Mouse (Mus musculus) ES-E14 (cell line): ENCODE measurements around the gene Srms. TPM values are rescaled to one million over a fixed set of nuclear protein-coding genes. Genes with fewer than 3 reads are reported as not detected.

ENCODE experiments used
- DNase-seq: peaks from one replicate; pipeline ENCODE4 v3.0.0-alpha.2; 2013; ENCODE audit warnings: low read depth, low spot score
- H3K27ac ChIP-seq: 2 replicates; pipeline ENCODE4 v1.5.1; 2012; ENCODE audit warnings: low read depth, mild to moderate bottlenecking, low read length, moderate library complexity, mixed read lengths; ENCODE audit not compliant: poor library complexity, insufficient read depth, severe bottlenecking
- H3K36me3 ChIP-seq: 2 replicates; pipeline ENCODE4 v1.6.1; 2012; ENCODE audit warnings: mild to moderate bottlenecking, low read length, moderate library complexity, mixed read lengths; ENCODE audit not compliant: control insufficient read depth, poor library complexity, insufficient read depth, severe bottlenecking
- H3K4me1 ChIP-seq, 2 experiments: fragments of 150-350 bp in 1 of 2; sonication (generic) in 1 of 2; 2 replicates each; pipeline ENCODE4 v1.6.1; 2012; ENCODE audit warnings: low read length in 2 of 2, mild to moderate bottlenecking in 1 of 2, mixed read lengths in 1 of 2; ENCODE audit not compliant: control insufficient read depth in 2 of 2, insufficient read depth in 2 of 2, poor library complexity in 1 of 2
- H3K4me3 ChIP-seq, 2 experiments: fragments of 150-350 bp in 1 of 2; sonication (generic) in 1 of 2; 2 replicates each; pipeline ENCODE4 v1.5.1; 2012; ENCODE audit warnings: low read length in 2 of 2, low read depth in 1 of 2, mild to moderate bottlenecking in 1 of 2, mixed read lengths in 1 of 2; ENCODE audit not compliant: insufficient read depth in 1 of 2, poor library complexity in 1 of 2, severe bottlenecking in 1 of 2
- H3K9ac ChIP-seq: 2 replicates; pipeline ENCODE4 v1.6.1; 2012; ENCODE audit warnings: low read depth, mild to moderate bottlenecking, low read length, mixed read lengths; ENCODE audit not compliant: poor library complexity, insufficient read depth, severe bottlenecking
- H3K9me3 ChIP-seq: fragments of 150-350 bp; sonication (generic); 2 replicates; pipeline ENCODE4 v1.6.1; 2012; ENCODE audit warnings: low read depth, mild to moderate bottlenecking, low read length; ENCODE audit not compliant: control insufficient read depth, insufficient read depth
- CHD2 ChIP-seq: IDR thresholded peaks from 2 replicates; pipeline ENCODE4 v1.6.1; 2014; ENCODE audit warnings: mild to moderate bottlenecking, low read depth, low read length, inconsistent platforms
- HCFC1 ChIP-seq: IDR thresholded peaks from 2 replicates; pipeline ENCODE4 v1.6.1; 2012; ENCODE audit warnings: low read length, inconsistent platforms, borderline replicate concordance; ENCODE audit not compliant: insufficient read depth
- MAFK ChIP-seq: IDR thresholded peaks from 2 replicates; pipeline ENCODE4 v1.6.1; 2014; ENCODE audit warnings: mild to moderate bottlenecking, low read depth, low read length, inconsistent platforms; ENCODE audit not compliant: insufficient read depth
- ZC3H11A ChIP-seq: IDR thresholded peaks from 2 replicates; pipeline ENCODE4 v1.6.1; 2012; ENCODE audit warnings: low read depth, mild to moderate bottlenecking, inconsistent platforms, low read length, borderline replicate concordance
- ZNF384 ChIP-seq: IDR thresholded peaks from 2 replicates; pipeline ENCODE4 v1.6.1; 2012; ENCODE audit warnings: low read depth, low read length, inconsistent platforms
- in situ Hi-C, 2 experiments: fragments of 600-800 bp; cut with MboI; formaldehyde crosslinking; loops; one replicate each; pipeline ENCODE4 v1.15.1; 2025; ENCODE audit warnings: low sequenced_read_pairs in 2 of 2, inconsistent platforms in 1 of 2; ENCODE audit not compliant: unreplicated experiment in 2 of 2
- total RNA-seq: library from RNA; depleted of rRNA; stranded (reverse); fragments of 300-350 nt; gene quantifications from 2 replicates; pipeline ENCODE4 v1.2.3, GENCODE M21; 2012

Gene Srms
- total RNA-seq, 1 experiment = 0.67 TPM

DNA sequence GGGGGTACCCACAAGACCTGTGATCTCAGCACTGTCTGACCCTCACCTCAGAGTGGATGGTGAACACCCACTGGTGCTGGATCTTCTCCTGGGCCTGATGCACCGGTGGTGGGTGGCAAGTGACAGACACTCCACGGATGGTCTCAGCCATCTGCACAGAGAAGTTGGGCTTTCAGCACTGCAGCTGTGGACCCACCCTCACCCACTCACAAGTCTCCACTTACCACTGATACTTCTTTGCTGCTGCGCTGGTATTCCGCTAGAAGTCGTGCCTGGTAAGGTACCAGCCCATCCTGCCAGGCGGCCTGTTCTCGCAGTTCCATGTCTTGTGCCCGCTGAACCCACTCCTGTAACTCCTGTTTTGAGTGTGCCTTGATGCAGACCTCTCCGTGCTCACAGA is 26.3 kb upstream of the Srms start:
- Histone ChIP-seq H3K9me3 (no peaks in the 10 kb centered on the region), H3K4me3 (no peak overlapping the region), H3K4me1 (peaks cover 2 to 10% of the 10 kb centered on the region in 2 experiments), H3K27ac (no peak overlapping the region), H3K9ac (no peak overlapping the region), H3K36me3 (no peaks in the 10 kb centered on the region)
- in situ Hi-C loops = no loop called here
- no peak for DNase-seq
- TF ChIP-seq CHD2 (no peak), HCFC1 (no peak), ZNF384 (no peak), MAFK (no peak), ZC3H11A (no peak)

DNA sequence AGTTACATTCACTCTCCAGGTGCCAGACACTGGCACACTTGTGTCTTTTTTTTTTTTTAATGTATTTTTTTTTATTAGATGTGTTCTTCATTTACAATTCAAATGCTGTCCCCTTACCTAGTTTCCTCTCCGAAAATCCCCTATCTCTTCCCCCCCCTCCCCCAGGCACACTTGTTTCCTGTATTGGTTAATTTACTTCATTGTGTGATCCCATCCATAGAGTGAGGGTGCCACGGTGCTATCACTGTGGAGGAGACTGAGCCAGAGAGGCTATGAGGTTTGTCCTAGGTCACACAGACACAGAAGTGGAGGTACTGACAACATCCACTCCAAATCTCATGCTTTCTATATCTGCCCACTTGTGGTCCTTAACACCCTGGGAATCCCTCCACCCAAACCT is 25.9 kb upstream of the Srms start:
- in situ Hi-C loops = no loop called here
- no peak for TF ChIP-seq ZNF384
- TF ChIP-seq HCFC1 = no peak
- no peak for TF ChIP-seq CHD2
- TF ChIP-seq ZC3H11A = no peak
- no peak for TF ChIP-seq MAFK
- no peak for DNase-seq
- no peak overlapping the region for H3K4me3 ChIP-seq
- no peaks in the 10 kb centered on the region for H3K9me3 ChIP-seq
- H3K27ac ChIP-seq = no peak overlapping the region
- peaks cover under 1 to 8% of the 10 kb centered on the region in 2 experiments; a peak in 3 of 4 replicates for H3K4me1 ChIP-seq
- H3K9ac ChIP-seq = no peak overlapping the region
- no peaks in the 10 kb centered on the region for H3K36me3 ChIP-seq

DNA sequence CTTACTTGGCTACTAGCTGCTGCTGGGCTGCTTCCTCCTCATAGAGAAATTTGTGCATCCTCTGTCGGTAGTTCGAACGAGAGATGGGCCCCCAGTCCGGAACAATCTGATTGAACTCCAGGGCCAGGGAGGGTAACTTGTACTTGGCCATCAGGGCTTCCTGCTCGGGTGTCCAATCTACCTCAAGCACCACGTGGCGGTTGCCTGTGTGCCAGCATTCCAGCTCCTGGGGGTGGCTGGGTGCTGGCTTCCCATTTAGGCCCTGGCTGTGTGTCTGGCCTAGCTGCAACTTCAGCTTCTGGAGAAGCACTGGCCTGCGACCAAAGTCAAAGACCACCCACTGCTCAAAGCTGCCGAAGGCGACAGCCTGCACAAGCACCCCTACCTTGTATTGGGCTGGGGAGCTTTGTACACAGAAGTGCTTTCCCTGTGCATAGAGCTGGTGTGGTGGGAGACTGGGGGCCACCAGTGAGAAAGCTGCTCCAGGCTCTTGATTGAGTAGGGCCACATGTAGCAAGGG is 25.2 kb upstream of the Srms start:
- H3K36me3 ChIP-seq = no peaks in the 10 kb centered on the region
- no peak overlapping the region for H3K27ac ChIP-seq
- TF ChIP-seq MAFK (no peak), CHD2 (no peak), ZC3H11A (no peak), HCFC1 (no peak), ZNF384 (no peak)
- no peaks in the 10 kb centered on the region for H3K9me3 ChIP-seq
- peaks cover 3 to 11% of the 10 kb centered on the region in 2 experiments for H3K4me1 ChIP-seq
- in situ Hi-C loops = no loop called here
- no peak overlapping the region for H3K9ac ChIP-seq
- no peak overlapping the region for H3K4me3 ChIP-seq
- DNase-seq = no peak

DNA sequence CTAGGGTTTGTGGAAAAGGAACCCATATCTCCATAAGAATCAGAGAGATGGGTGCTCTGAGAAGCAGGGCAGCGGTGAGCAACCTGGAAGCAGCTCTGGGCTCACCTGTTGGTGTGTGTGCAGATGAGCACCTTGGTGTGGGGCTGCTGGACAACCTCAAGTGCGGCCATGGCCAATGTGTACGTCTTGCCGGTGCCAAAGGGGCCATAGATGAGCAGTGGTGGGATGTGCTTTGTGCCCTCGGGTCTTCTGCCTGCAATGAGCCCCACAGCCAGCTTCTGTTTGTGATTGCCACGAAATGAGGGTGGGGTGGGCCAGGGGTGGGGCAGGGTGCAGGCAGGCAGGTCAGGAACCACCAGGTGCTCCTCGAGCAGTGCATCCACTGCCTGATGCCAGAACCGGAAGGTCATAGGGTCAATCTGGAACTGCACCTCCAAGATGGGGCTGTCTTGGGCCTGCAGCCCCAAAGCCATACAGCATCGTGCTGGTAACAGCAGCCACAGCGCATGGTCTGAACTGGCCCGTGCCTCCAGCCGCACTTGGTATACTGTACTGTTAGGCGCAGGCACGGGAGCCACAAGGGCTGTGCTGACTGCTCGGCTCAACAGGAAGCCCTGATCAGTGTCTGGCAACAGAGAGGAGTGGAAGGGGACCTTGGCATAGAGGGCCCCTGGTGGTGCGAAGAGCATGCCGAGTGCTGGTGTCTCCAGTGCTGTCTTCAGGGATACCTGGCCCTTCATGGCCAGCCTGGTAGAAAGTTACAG is 24.4 kb upstream of the Srms start:
- in situ Hi-C loops = no loop called here
- no peaks in the 10 kb centered on the region for H3K36me3 ChIP-seq
- no peak overlapping the region for H3K9ac ChIP-seq
- DNase-seq = no peak
- H3K4me3 ChIP-seq = no peak overlapping the region
- no peak overlapping the region for H3K27ac ChIP-seq
- TF ChIP-seq ZC3H11A (no peak), HCFC1 (no peak), ZNF384 (no peak), CHD2 (no peak), MAFK (no peak)
- no peaks in the 10 kb centered on the region for H3K9me3 ChIP-seq
- H3K4me1 ChIP-seq = peaks cover 5 to 11% of the 10 kb centered on the region in 2 experiments
